9 mouse cellular contexts compared by ENCODE assay signal in the genomic region with DNA sequence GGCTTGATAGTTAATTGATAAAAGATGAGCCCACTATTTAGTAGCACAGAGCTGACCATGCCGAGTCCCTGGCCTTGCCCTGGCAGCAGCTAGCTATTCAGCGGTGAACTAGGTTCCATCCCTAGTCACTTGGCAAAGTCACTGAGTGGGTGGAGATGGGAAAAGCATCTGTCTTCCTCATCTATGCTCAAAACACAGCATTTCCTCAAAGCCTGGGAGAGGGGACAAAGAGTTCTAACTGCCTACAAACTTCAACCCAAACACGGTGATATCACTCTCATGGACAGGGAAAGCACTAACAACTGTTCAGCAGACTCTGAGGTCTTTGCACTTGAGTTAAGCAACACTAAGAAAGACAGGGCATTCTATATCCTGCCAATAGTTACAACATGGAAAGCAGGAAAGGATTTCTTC.
A peak's percentile ranks its signal among the peaks of the same experiment; 100 is the strongest.
DNase-seq lines count a peak whose midpoint lies in the region; ATAC-seq and TF ChIP-seq lines count a peak whose summit lies in the region.
"Had no signal": no experiment of that assay in that cellular context is flagged by ENCODE, and none has a peak within 500 bp of the region (broad histone marks: within the 10 kb centered on the region; RNA-seq: fewer than 3 reads in every experiment).

No protein-coding gene starts in this region.

- H3K36me3 ChIP-seq in liver, postnatal 0 days (replicated peaks; ENCODE audit: insufficient read depth, low read length) = no peaks in the 10 kb centered on the region
- no peaks in the 10 kb centered on the region for H3K36me3 ChIP-seq in forebrain, embryonic 14.5 days (ENCODE audit: control insufficient read depth, insufficient read depth, low read length)
- H3K36me3 ChIP-seq: limb, embryonic 12.5 days had no signal

- peak; percentile 33; the same call in 1 of the 2 replicates for ATAC-seq in liver, postnatal 0 days
- ATAC-seq in forebrain, embryonic 14.5 days = no peak

- H3K4me2 ChIP-seq in liver, postnatal 0 days (ENCODE audit: low read depth, low read length) = no peak overlapping the region
- no peak overlapping the region for H3K4me2 ChIP-seq in forebrain, embryonic 14.5 days (ENCODE audit: low read length)
- H3K4me2 ChIP-seq: limb, embryonic 12.5 days had no signal

- peak overlapping the region; percentile 30 for H3K27ac ChIP-seq in liver, postnatal 0 days (ENCODE audit: low read depth)
- H3K27ac ChIP-seq in forebrain, embryonic 14.5 days (ENCODE audit: low read depth, low read length) = no peak overlapping the region
- H3K27ac ChIP-seq: limb, embryonic 12.5 days had no signal

- intact Hi-C loops in heart, postnatal 10 days (cut with DNase I) = loop anchor here (1.0 to 2.0 kb wide), 2 partner anchors 53 to 329 kb away; no protein-coding TSS in a partner anchor

- no peak overlapping the region for H3K9ac ChIP-seq in liver, postnatal 0 days (replicated peaks)
- no peak overlapping the region for H3K9ac ChIP-seq in forebrain, embryonic 14.5 days (ENCODE audit: low read length)
- H3K9ac ChIP-seq: limb, embryonic 12.5 days had no signal

- H3K4me3 ChIP-seq in liver, postnatal 0 days (ENCODE audit: low read depth, low read length) = no peak overlapping the region
- H3K4me3 ChIP-seq in lung, adult 2 months (replicated peaks; ENCODE audit: extremely low read depth, low read depth, low read length) = no peak overlapping the region
- no peak overlapping the region for H3K4me3 ChIP-seq in forebrain, embryonic 14.5 days (ENCODE audit: low read depth, low read length)
- H3K4me3 ChIP-seq: limb, embryonic 12.5 days had no signal

- H3K9me3 ChIP-seq in liver, postnatal 0 days (ENCODE audit: low read length) = peaks cover 6% of the 10 kb centered on the region; the same call in 1 of the 2 replicates
- H3K9me3 ChIP-seq in forebrain, embryonic 14.5 days (replicated peaks; ENCODE audit: control insufficient read depth, low read length) = peaks cover 4% of the 10 kb centered on the region; the same call in 1 of the 2 replicates
- H3K9me3 ChIP-seq: limb, embryonic 12.5 days had no signal

- no peak for TF ChIP-seq EP300 in liver, postnatal 0 days (IDR thresholded peaks at IDR 0.05; ENCODE audit: low read depth)

- H3K27me3 ChIP-seq in liver, postnatal 0 days (ENCODE audit: insufficient read depth, low read length) = no peaks in the 10 kb centered on the region
- no peaks in the 10 kb centered on the region for H3K27me3 ChIP-seq in forebrain, embryonic 14.5 days (replicated peaks; ENCODE audit: control insufficient read depth, insufficient read depth, low read length)
- H3K27me3 ChIP-seq: limb, embryonic 12.5 days had no signal

- TF ChIP-seq POLR2A in lung, adult 2 months (IDR thresholded peaks at IDR 0.05; ENCODE audit: borderline replicate concordance, extremely low read depth, low read depth, low read length) = no peak

- no peaks in the 10 kb centered on the region for H3K4me1 ChIP-seq in liver, postnatal 0 days (ENCODE audit: insufficient read depth)
- H3K4me1 ChIP-seq in lung, adult 2 months (ENCODE audit: control insufficient read depth, insufficient read depth, low read length) = peaks cover 20% of the 10 kb centered on the region
- peaks cover 3% of the 10 kb centered on the region; the same call in 1 of the 2 replicates for H3K4me1 ChIP-seq in forebrain, embryonic 14.5 days (ENCODE audit: control insufficient read depth, insufficient read depth, low read length)
- H3K4me1 ChIP-seq: limb, embryonic 12.5 days had no signal

- no peak for DNase-seq in liver, postnatal 0 days
- no peak for DNase-seq in liver
- peak; percentile 84 to 85 for DNase-seq in heart, postnatal 10 days
- DNase-seq in lung, adult 2 months = peak; percentile 42
- peak; percentile 46 for DNase-seq in testis, postnatal 14 days (ENCODE audit: low spot score)
- DNase-seq in MN1 (ENCODE audit: low spot score) = no peak
- no peak for DNase-seq in forebrain, embryonic 14.5 days (ENCODE audit: low spot score)
- DNase-seq in cerebellum, postnatal 10 days = no peak

- no peak for TF ChIP-seq CTCF in liver, postnatal 0 days (IDR thresholded peaks at IDR 0.05; ENCODE audit: low read depth)
- no peak for TF ChIP-seq CTCF in lung, adult 2 months (IDR thresholded peaks at IDR 0.05; ENCODE audit: insufficient read depth, low read length)

- WGBS in liver, postnatal 0 days (ENCODE audit: insufficient replicate concordance) = 59% methylated on average over 3 of the region's 3 CpGs
- 25% methylated on average over 3 of the region's 3 CpGs for WGBS in lung, adult 2 months
- 93% methylated on average over 3 of the region's 3 CpGs for WGBS in forebrain, embryonic 14.5 days

Comparison
In these comparisons a context has a peak if more than half of its experiments do, and no peak if none do; other contexts are left out.
1. DNase-seq: peak in heart, postnatal 10 days (2 of 2), lung, adult 2 months (single experiment) and testis, postnatal 14 days (single experiment); none in liver, postnatal 0 days (single experiment), liver (single experiment), MN1 (single experiment), forebrain, embryonic 14.5 days (single experiment) and cerebellum, postnatal 10 days (0 of 2).